Mouse (Mus musculus) midbrain, embryonic 12.5 days (tissue): Measurements from ENCODE around the gene Gm4744. TPM values are rescaled to one million over a fixed set of nuclear protein-coding genes. Genes with fewer than 3 reads are reported as not detected.
"Not testable (repeated sequence)": the region's sequence is repeated elsewhere in the genome, so short reads cannot be mapped to it uniquely, and the experiment has no call there.

ENCODE experiments used
- ATAC-seq: fragments of 200-750 bp; cut with Nextera tagmentation; 2 replicates; pipeline ENCODE4 v1.8.0; 2017; ENCODE audit warnings: low read depth, moderate TSS enrichment, moderate library complexity; ENCODE audit not compliant: low FRiP score
- H3K27ac ChIP-seq: fragments of 300-500 bp; sonication (generic); replicated peaks from 2 replicates; pipeline ENCODE4 v1.5.1; 2016; ENCODE audit warnings: mild to moderate bottlenecking
- H3K27me3 ChIP-seq: fragments of 300-500 bp; sonication (generic); 2 replicates; pipeline ENCODE4 v1.6.1; 2016; ENCODE audit warnings: mild to moderate bottlenecking
- H3K36me3 ChIP-seq: fragments of 300-500 bp; sonication (generic); 2 replicates; pipeline ENCODE4 v1.6.1; 2016
- H3K4me1 ChIP-seq: fragments of 300-500 bp; sonication (generic); 2 replicates; pipeline ENCODE4 v1.6.1; 2016
- H3K4me2 ChIP-seq: fragments of 300-500 bp; sonication (generic); replicated peaks from 2 replicates; pipeline ENCODE4 v1.6.1; 2016; ENCODE audit warnings: mild to moderate bottlenecking, moderate library complexity
- H3K4me3 ChIP-seq: fragments of 300-500 bp; sonication (generic); 2 replicates; pipeline ENCODE4 v1.5.1; 2016; ENCODE audit warnings: mild to moderate bottlenecking
- H3K9ac ChIP-seq: fragments of 300-500 bp; sonication (generic); replicated peaks from 2 replicates; pipeline ENCODE4 v1.6.1; 2016; ENCODE audit warnings: mild to moderate bottlenecking, moderate library complexity
- H3K9me3 ChIP-seq: fragments of 300-500 bp; sonication (generic); 2 replicates; pipeline ENCODE4 v1.6.1; 2016; ENCODE audit warnings: mild to moderate bottlenecking
- WGBS: fragments of 180-500 bp; shearing (Covaris S2); methylation state at CpG from one replicate; pipeline ENCODE4 v1.1.7; 2016; 5-methylcytosine and 5-hydroxymethylcytosine counted together
- polyA plus RNA-seq: library from polyadenylated mRNA; unstranded; fragments of >200 nt; fragmentation: Nextera tagmentation; extraction: Ambion mirVana; gene quantifications from 2 replicates; pipeline ENCODE4 v1.2.1, GENCODE M21; 2016

The Gm4744 gene
- polyA plus RNA-seq: not detected in 2 replicates

DNA sequence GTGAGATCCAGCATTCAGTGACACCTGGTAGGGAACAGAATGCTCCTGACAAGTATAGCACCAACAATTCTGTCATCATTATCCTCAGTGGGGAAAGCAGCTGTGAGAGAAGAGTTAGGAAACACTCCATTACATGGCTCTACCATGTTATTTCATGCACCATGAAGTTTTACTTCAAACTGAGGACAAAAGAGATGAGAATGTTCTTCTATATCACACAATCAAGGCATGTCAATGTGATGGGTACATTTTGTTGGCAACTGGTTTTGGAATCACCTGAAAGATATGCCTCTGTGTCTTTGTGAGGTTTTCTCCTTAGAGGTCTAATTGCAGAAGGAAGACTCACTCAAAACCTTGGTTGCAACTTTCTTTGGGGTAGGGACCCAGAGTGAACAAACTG lies at the start of gene Gm4744:
Gene Gm4744, minus strand, starts transcription at position 101 of the 400 bp plus-strand sequence.
- Histone ChIP-seq H3K9me3 (no peaks in the 10 kb centered on the region), H3K9ac (no peak within 1 kb of the TSS), H3K27me3 (no peaks in the 10 kb centered on the region), H3K4me1 (no peaks in the 10 kb centered on the region), H3K36me3 (no peaks in the 10 kb centered on the region), H3K4me3 (no peak within 1 kb of the TSS), H3K4me2 (no peak within 1 kb of the TSS), H3K27ac (no peak within 1 kb of the TSS)
- no peak for ATAC-seq

DNA sequence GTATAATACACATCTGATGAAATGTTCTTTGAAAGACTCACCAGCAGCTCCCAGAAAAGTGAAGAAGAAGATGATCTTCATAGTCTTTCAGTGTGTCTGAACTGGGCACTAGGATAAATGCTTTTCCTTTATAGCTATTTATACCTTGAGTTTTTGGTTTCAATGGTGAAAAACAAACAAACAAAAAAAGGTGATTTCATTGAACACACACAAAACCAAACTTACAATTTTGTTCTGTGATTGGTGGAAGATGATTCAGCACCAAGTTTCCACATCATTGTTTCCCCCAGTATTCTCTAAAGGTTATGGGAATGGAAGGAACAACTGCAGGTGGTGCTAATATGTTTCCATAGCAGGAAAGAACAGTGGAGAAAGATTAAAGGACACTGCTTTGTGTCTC lies 47.7 kb upstream of the Gm4744 start, which contains the start of gene Gm2663:
Gene Gm2663, minus strand, starts transcription at position 101 of the 400 bp plus-strand sequence.
- not testable (repeated sequence) for H3K4me3 ChIP-seq, H3K4me1 ChIP-seq, H3K9me3 ChIP-seq, H3K27ac ChIP-seq, H3K9ac ChIP-seq, H3K27me3 ChIP-seq, ATAC-seq, H3K36me3 ChIP-seq, H3K4me2 ChIP-seq

DNA sequence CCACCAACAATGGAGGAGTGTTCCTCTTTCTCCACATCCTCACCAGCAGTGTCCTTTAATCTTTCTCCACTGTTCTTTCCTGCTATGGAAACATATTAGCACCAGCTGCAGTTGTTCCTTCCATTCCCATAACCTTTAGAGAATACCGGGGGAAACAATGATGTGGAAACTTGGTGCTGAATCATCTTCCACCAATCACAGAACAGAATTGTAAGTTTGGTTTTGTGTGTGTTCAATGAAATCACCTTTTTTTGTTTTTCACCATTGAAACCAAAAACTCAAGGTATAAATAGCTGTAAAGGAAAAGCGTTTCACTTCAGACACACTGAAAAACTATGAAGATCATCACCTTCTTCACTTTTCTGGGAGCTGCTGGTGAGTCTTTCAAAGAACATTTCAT lies 12.8 kb upstream of the Gm4744 start, which contains the start of gene 1810009J06Rik:
Gene 1810009J06Rik, plus strand, starts transcription at position 301 of the 400 bp plus-strand sequence.
- not testable (repeated sequence) for H3K36me3 ChIP-seq, H3K27ac ChIP-seq, H3K27me3 ChIP-seq, H3K9me3 ChIP-seq, ATAC-seq, H3K4me1 ChIP-seq, H3K4me2 ChIP-seq, H3K9ac ChIP-seq, H3K4me3 ChIP-seq
- WGBS: 97% methylated on average over 2 of the region's 2 CpGs

DNA sequence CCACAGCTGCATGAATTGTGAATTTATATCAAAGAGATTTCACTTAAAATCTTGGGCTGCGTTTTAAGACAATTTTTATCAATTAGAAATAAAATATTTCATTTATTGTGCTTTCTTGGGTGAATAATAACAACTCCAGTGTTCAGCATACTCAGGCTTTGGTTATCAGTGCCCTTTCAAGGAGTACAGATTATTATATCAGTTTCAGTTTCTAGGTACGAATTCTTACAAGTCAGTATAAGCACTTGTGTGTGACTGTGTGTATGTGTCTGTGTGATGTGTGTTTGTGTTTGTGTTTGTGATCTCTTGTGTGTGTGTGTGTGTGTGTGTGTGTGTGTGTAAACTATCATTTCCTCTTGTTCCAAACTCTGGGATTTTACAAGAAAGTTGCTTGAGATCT lies 2.0 kb upstream of the Gm4744 start:
- H3K4me1 ChIP-seq: no peaks in the 10 kb centered on the region
- no peak overlapping the region for H3K9ac ChIP-seq
- H3K27me3 ChIP-seq: no peaks in the 10 kb centered on the region
- WGBS: 75% methylated on average over 2 of the region's 2 CpGs
- H3K4me2 ChIP-seq: no peak overlapping the region
- ATAC-seq: no peak
- H3K9me3 ChIP-seq: no peaks in the 10 kb centered on the region
- no peak overlapping the region for H3K4me3 ChIP-seq
- no peaks in the 10 kb centered on the region for H3K36me3 ChIP-seq
- no peak overlapping the region for H3K27ac ChIP-seq

DNA sequence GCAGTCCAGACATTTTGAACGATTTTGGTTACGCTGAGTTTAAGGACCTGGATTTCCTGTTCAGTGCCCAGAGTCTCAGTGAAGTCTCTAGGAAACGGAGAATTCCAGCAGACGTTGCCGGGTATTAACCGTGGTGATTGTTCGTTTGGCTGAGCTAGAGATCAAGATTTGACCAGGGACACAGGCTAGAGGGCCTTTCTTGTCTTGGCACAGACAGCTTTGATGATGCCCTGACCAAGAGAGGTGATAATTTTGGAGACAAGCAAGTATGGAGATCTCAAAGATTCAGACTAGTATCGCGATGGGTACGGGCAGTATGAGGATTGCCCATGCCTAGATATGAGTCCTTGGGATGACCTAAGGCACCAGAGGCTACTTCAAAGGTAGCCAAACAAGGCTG lies 11.2 kb downstream of the Gm4744 start, which contains the start of gene 1700074P13Rik:
Gene 1700074P13Rik, minus strand, starts transcription at position 101 of the 400 bp plus-strand sequence.
- Histone ChIP-seq H3K27ac (no peak within 1 kb of the TSS), H3K4me3 (no peak within 1 kb of the TSS), H3K4me2 (no peak within 1 kb of the TSS), H3K9me3 (no peaks in the 10 kb centered on the region), H3K36me3 (no peaks in the 10 kb centered on the region), H3K4me1 (no peaks in the 10 kb centered on the region), H3K27me3 (no peaks in the 10 kb centered on the region), H3K9ac (no peak within 1 kb of the TSS)
- ATAC-seq: no peak
- WGBS: 93% methylated on average over 10 of the region's 10 CpGs

DNA sequence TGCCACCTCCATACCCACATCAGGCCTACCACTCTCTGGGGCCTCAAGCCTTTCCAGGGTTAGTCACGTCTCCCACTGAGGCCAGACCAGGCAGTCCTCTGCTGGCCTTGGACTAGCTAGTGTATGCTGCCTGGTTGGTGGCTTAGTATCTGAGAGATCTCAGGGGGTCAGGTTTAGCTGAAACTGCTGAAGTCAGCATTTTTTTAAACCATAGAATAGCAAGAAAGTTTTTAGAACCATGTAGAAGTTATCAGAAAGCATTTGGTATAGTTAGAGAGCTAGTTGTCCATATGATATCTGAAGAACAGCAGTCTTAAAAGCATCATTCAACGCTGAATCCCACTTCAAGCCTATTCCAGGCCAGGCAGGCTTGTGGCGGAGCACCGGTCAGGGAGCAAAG lies 31.7 kb downstream of the Gm4744 start:
- Histone ChIP-seq H3K9ac (no peak overlapping the region), H3K4me2 (no peak overlapping the region), H3K9me3 (no peaks in the 10 kb centered on the region), H3K27ac (no peak overlapping the region), H3K4me3 (no peak overlapping the region), H3K27me3 (no peaks in the 10 kb centered on the region), H3K4me1 (no peaks in the 10 kb centered on the region), H3K36me3 (no peaks in the 10 kb centered on the region)
- ATAC-seq: no peak
- WGBS: 82% methylated on average over 4 of the region's 4 CpGs

DNA sequence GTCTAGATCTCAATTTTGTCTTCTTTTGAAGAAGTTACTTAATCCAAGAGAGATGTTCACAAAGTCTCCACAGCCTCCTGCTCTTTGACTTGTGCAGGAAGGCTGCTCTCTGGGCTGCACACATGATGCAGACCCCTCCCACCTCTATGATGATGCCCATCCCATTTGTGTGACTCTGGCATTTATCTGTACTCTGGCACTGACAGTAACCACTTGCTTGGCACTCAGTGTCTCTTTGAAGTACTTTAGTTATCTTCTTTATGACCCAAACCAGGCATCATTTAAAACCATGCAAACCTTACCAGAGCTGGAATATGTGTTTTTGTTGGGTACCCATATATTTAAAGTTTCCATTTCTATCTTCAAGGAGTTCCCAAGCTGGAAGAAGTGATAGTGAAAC lies 51.4 kb downstream of the Gm4744 start, which contains the start of gene Prss58:
Gene Prss58, minus strand, starts transcription at position 101 of the 400 bp plus-strand sequence.
- ATAC-seq: no peak
- no peak within 1 kb of the TSS for H3K4me3 ChIP-seq
- H3K4me1 ChIP-seq: no peaks in the 10 kb centered on the region
- no peaks in the 10 kb centered on the region for H3K36me3 ChIP-seq
- H3K4me2 ChIP-seq: no peak within 1 kb of the TSS
- H3K27me3 ChIP-seq: no peaks in the 10 kb centered on the region
- H3K27ac ChIP-seq: no peak within 1 kb of the TSS
- H3K9ac ChIP-seq: no peak within 1 kb of the TSS
- no peaks in the 10 kb centered on the region for H3K9me3 ChIP-seq

Other genes starting within 250 kb of the Gm4744 start
- not detected in 2 replicates for gene Moxd2, start 64.4 kb downstream of the Gm4744 start, polyA plus RNA-seq
- gene Prss58, start 51.5 kb downstream of the Gm4744 start, polyA plus RNA-seq: not detected in 2 replicates
- gene 1700074P13Rik, start 11.3 kb downstream of the Gm4744 start, polyA plus RNA-seq: not detected in 2 replicates
- gene 1810009J06Rik, start 12.9 kb upstream of the Gm4744 start, polyA plus RNA-seq: not detected in 2 replicates
- gene Gm2663, start 47.6 kb upstream of the Gm4744 start, polyA plus RNA-seq: not detected in 2 replicates
- not detected in 2 replicates for gene 2210010C04Rik, start 83.6 kb upstream of the Gm4744 start, polyA plus RNA-seq